Mouse (Mus musculus) cerebellum, postnatal 4 days (tissue): ENCODE results near the gene Nisch.

Experiments
- DNase-seq, 2 experiments: peaks; one replicate each; pipeline ENCODE4 v3.0.0; 2022; ENCODE audit warnings: low spot score in 2 of 2, mixed read lengths in 1 of 2

The Nisch gene

GRCm38 (mm10) chr14:31130236-31131220 lies 86.2 kb downstream of the Nisch start, which contains the start of gene Nt5dc2:
Nt5dc2 (plus strand) TSS chr14:31131053.
- DNase-seq, result peak; percentile 76 to 94

GRCm38 (mm10) chr14:31129326-31130235 lies 87.2 kb downstream of the Nisch start:
- DNase-seq, result peak in 1 of 2 experiments; percentile 18

GRCm38 (mm10) chr14:31128826-31129219 lies 87.9 kb downstream of the Nisch start, which contains the start of gene Smim4:
Smim4 (minus strand) TSS chr14:31128956.
- peak; percentile 88 to 96 for DNase-seq

GRCm38 (mm10) chr14:31128101-31128825 lies 88.5 kb downstream of the Nisch start:
- DNase-seq, result no peak

- DNase-seq, result no peak
Observed at GRCm38 (mm10) chr14:31126826-31127225, 89.9 kb downstream of the Nisch start.

- DNase-seq, result no peak
Observed at GRCm38 (mm10) chr14:31125106-31126075, 91.4 kb downstream of the Nisch start.
